Mouse (Mus musculus): ENCODE results near the gene Ndufb4.
A peak's percentile ranks its signal among the peaks of the same experiment; 100 is the strongest.

GRCm38 (mm10) chr16:37682309-37682975, 28.2 kb upstream of the Ndufb4 start:
- TF ChIP-seq POLR2A (IDR thresholded peaks at IDR 0.05; ENCODE audit: insufficient read depth, low read depth, low read length) (no peak), CTCF (IDR thresholded peaks at IDR 0.05) (peak; percentile 91)

Measured in heart, adult 2 months (tissue).